Mouse (Mus musculus): ENCODE results near the gene Mcpt4.

GRCm38 (mm10) chr14:56034433-56034832 lies 27.7 kb downstream of the Mcpt4 start:
- TF ChIP-seq EP300 (IDR thresholded peaks at IDR 0.05; ENCODE audit: insufficient read depth, low read depth, low read length) = no peak
- TF ChIP-seq CTCF (IDR thresholded peaks at IDR 0.05) = no peak
